Mouse (Mus musculus) left cerebral cortex, adult 18-20 months (tissue): Measurements from ENCODE around the gene Diablo. TPM values are rescaled to one million over a fixed set of nuclear protein-coding genes. Genes with fewer than 3 reads are reported as not detected.
A peak's percentile ranks its signal among the peaks of the same experiment; 100 is the strongest.

Experiments
- DNase-seq, 2 experiments: peaks; one replicate each; pipeline ENCODE4 v3.0.0; 2021 to 2022; ENCODE audit warnings: low spot score in 2 of 2, mixed read lengths in 1 of 2
- microRNA-seq, 2 experiments: library from miRNA; unstranded; fragments of <30 nt; microRNA quantifications; one replicate each; pipeline ENCODE4 v1.2.0; 2021
- total RNA-seq, 2 experiments: library from RNA; stranded (reverse); gene quantifications; 2 replicates each; pipeline ENCODE4 v1.2.3; 2021

The Diablo gene
- total RNA-seq, 2 experiments from 2014 or later: 26.5 to 27.2 TPM

DNA sequence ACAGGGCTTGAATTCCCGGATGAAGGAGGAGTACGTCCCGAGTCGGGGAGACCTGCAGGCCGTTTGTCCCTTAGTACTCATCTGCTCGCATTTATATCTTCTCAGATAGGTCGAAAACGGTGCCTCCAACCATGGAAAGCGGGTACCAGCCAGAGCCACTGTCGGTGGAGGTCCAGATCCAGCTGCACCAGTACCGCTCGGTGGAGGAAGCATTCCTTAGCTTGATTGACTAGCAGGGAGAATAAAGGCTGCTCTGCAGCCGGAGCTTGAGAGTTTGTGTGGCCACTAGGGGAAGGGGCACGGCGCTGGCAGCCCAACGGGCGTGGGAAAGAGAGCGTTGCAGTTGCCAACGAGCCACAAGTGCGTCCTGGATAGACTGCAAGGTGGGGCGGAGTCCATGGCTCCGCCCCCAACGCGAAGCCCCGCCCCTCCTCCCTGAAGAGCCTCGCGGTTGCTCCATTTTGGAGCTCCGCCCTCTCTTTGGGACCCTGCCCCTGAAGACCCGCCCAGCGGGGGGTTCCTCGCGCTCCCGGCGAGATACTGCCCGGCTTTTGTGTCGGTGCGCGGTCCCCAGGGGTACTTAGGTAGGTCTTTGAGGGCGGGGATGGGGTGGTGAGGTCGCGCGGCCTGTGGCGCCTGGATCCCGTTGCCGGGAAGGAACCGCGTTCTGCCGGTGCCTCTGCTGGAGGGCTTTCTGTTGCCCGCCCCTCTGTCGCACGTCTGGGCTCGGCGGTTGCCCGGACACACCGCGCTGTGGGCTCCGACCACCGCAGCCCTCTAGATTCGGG, 15.8 kb downstream of the Diablo start:
- peak; percentile 73 to 80 for DNase-seq

DNA sequence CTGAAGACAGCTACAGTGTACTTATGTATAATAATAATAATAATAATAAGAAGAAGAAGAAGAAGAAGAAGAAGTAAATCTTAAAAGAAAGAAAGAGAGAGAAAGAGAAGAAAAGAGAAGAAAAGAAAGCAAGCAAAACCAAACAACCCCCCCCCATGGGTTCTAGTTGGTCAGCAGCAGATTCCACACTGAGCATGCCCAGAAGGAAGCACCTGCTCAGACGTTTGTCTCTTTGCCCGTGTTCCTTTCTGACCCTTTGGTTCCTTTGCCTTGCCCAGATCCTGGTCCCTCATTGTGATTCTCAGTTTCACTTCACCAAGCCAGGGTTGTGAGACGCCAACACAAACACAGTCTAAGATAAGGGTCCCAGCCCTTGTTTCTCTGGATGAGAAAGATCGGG, 22.0 kb downstream of the Diablo start:
- no peak for DNase-seq

DNA sequence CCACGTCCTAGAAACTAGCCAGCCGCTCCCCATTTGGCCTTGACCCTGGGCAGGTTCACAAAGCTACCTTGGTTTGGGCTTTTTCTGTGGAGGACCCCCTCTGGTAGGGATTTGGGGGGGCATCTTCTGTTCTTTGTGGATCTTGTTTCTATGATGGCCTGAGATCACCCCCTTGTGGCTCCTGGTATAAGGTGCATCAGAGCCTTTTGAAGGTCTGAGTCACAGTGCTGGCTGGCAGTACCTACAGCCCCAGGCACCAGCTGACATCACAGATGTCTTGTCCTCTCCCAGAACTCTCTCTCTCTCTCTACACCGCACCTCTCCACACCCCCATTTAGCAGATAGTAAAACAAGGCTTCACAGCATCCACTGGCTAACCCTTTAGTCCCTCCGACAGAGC, 24.3 kb downstream of the Diablo start:
- peak; percentile 42 to 50 for DNase-seq

DNA sequence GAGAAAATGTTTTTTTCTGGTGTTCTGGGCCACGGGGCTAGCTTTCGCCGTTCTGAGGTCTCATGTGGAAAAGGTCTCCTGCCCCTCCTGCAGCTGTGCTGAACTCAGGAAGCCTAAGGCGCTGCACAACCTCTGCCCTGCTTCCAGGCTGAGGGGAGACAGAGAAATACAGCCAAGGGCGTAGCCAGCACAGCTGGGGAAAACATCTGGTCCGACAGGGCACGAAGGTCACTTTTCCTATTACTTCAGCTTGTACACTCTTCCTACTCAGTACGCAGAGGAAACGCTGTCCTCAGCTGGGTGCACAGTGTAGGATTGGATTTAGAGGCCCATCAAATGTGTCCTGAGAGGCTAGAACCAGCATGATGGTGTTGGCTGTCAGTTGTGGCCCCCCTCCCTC, 34.0 kb downstream of the Diablo start:
- DNase-seq: no peak

DNA sequence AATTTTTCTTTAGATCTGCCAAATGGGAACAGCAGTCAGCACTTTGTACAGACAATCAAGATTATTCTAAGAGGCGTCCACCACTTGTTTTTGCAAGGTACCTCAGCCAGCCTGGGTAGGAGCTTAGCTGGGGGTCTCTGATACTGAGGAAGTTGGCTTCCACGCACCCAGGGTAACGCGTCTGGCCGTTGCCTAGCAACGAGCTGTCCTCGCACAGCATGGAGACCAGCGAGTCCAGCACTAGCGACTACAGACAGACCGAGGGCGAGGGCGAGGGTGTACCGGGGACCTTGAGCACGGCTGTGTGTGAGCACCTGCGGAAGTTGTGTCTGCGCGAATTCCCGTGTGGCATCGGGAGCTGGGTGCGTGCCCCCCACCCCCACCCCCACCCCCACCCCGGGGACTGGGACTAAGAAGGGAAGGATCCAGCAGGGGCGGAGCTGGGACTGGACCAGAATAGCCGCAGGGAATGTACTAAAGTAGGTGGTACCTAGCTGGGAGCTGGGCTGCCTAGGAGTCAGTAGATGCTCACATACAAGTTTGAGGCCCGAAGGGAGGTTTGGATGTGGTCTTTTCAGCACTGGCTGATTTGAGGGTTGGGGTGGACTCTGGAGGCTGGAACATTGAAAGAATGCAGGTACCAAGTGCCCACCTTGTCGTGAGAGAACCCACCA, 34.7 kb downstream of the Diablo start, which contains the start of the genes Lrrc43 and Il31:
TSS of gene Lrrc43 (plus strand) at position 194 of the 674 bp plus-strand sequence.
TSS of gene Il31 (minus strand) at position 378 of the 674 bp plus-strand sequence.
- DNase-seq: no peak

DNA sequence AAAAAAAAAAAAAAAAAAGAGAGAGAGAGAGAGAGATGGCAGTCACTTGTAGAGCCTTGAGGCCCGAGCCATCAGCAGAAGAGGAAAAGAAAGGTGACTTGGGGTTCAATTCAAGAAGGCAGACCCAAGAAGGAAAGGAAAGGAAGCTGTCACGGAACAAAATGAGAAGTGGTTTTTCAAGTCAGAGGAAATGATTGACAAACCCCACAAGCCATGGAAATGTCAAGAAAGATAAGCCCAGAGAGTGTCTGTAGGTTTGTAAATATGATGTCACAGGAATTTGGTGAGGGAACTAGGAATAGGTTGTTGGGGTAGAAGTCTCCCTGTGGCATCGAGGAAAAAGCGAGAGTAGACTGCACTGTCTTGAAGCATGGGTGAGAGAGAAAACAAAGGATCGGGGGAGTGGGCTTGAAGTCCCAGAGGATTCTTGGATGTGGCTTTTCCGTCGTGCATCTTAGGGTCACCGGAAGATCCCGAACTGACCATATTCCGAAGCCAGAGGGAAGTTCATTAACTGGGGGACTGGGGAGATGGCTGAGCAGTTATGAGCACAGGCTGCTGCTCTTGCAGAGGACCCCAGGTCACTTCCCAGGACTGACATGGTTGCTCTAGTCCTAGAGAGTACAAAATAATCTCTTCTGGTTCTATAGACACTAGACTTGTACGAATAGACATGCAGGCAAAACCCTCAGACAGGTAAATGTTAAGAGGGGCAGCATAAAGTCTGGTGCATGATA, 36.1 kb downstream of the Diablo start:
- DNase-seq: no peak

DNA sequence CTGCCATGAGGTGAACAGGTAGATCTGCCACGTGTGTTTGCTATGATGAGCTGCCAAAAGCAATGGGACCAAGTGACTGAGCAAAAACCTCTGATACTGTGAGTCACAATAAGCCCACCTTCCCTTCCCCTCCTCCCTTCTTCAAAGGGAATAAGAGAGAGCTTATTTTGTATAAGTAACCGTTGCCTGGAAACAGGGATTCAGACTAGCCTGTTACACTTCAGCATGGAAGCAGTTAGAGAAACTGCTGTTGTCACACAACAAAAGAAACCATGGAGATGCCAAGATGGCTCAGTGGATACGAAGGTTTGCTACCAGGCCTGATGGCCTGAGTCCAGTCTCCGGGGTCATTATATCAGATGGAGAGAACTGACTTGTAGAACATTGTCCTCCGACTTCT, 50.2 kb downstream of the Diablo start:
- DNase-seq: no peak

DNA sequence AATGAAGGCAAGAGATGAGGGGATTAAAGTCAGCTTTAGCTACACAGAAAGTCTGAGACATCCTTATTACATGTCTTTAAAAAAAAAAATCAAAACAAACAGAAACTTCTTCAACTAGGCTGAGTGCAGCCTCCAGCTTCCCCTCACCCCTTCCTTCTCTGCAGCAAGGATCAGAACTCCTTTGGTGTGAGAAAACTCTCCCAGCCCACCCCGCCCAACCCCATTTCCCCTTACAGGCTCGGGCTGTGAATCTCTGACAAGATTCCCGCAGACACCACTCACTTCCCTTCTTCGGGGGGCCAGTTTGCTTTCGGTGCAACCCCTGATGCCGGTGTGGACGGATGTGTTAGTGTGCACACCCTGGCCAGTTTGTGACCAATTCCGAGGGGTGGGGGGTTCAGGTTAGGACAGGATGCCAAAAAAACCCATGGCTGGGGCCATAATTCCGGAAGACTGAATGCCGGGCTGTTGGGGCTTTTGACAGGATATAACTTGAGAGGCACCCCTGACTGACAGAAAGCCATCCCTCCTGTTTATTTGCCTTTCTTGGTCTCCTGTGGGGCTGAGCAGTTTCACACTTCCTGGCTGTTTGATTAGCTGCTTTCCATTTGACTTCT, 53.1 kb downstream of the Diablo start:
- DNase-seq: no peak

DNA sequence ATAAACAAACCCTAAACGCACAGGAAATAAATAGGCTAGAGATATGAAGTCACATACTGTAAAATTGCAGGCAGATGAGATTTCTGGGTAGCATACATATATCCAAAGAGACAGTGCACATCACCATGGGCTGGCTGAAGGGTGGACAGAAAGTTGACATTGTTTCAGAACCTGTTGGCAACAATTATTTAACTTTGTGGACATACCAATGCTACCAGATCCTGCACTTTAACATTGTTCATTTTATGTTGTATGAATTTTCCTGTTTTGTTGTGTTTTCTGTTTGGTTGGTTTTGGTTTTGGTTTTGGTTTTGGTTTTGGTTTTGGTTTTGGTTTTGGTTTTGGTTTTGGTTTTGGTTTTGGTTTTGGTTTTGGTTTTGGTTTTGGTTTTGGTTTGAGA, 59.3 kb downstream of the Diablo start:
- DNase-seq: no peak

DNA sequence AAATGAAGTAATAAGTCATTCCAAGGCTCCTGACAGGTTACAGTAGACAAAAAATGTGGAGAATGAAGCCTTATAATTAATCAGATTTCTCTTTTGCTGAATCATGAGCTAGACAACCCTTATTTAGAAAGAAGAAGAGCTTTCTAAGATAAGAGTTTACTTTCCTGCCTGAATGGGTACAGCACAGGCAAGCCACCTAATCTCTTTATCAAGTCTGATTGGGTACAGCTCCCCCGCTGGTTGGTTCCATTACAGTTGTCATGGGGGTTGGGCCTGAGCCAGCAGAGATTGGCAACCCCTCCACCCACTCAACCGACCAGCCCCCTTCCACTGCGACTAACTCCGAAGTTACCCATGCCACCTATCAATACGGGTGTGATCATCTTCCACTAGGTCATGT, 62.6 kb downstream of the Diablo start:
- DNase-seq: no peak

Small RNA genes lying within 50 kb of the gene (microRNA-seq; reads per million reads assigned to microRNA genes)
- 0.42 to 1.7 reads per million in 2 experiments for gene Mir7647

Other genes starting within 250 kb of the Diablo start
- 10 to 100 TPM; 66.3 to 70.1 TPM for gene Bcl7a, start 180.3 kb downstream of the Diablo start, total RNA-seq
- gene Mlxip, start 129.4 kb downstream of the Diablo start, total RNA-seq: 10 to 100 TPM; 16.0 to 16.8 TPM
- under 1 TPM; 0.33 to 0.40 TPM for gene Lrrc43, start 34.9 kb downstream of the Diablo start, total RNA-seq
- gene Il31, start 34.7 kb downstream of the Diablo start, total RNA-seq: not detected
- gene B3gnt4, start 13.7 kb downstream of the Diablo start, total RNA-seq: 1 to 10 TPM; 1.2 to 1.3 TPM
- 1 to 10 TPM; 4.9 to 5.0 TPM for gene Gm49027, start 1.3 kb upstream of the Diablo start, total RNA-seq
- 100 to 1,000 TPM in 1 of 2 experiments, 10 to 100 TPM in 1; 99.5 to 101 TPM for gene Vps33a, start 48.9 kb upstream of the Diablo start, total RNA-seq
- gene Clip1, start 160.4 kb upstream of the Diablo start, total RNA-seq: 100 to 1,000 TPM; 132 to 133 TPM
- 10 to 100 TPM; 43.0 to 49.4 TPM for gene Zcchc8, start 196.9 kb upstream of the Diablo start, total RNA-seq
- 10 to 100 TPM; 79.4 to 88.4 TPM for gene Rsrc2, start 225.2 kb upstream of the Diablo start, total RNA-seq
- 1 to 10 TPM in 1 of 2 experiments, under 1 TPM in 1; 0.89 to 1.1 TPM for gene Kntc1, start 225.5 kb upstream of the Diablo start, total RNA-seq